Mouse (Mus musculus) liver, postnatal 0 days (tissue): Measurements from ENCODE around the gene Bpi. TPM values are rescaled to one million over a fixed set of nuclear protein-coding genes. Genes with fewer than 3 reads are reported as not detected.

Experiments used
- ATAC-seq: fragments of 200-750 bp; cut with Nextera tagmentation; 2 replicates; pipeline ENCODE4 v1.8.0; 2017; ENCODE audit warnings: mild to moderate bottlenecking, moderate library complexity
- DNase-seq: peaks from one replicate; pipeline ENCODE4 v3.0.0-alpha.2; 2016
- H3K27ac ChIP-seq: fragments of 300-500 bp; sonication (generic); 2 replicates; pipeline ENCODE4 v1.5.1; 2014; ENCODE audit warnings: antibody characterized with exemption, moderate library complexity, mild to moderate bottlenecking, low read depth
- H3K27me3 ChIP-seq: fragments of 300-500 bp; sonication (generic); 2 replicates; pipeline ENCODE4 v1.6.1; 2014; ENCODE audit warnings: low read length, control low read depth, mixed read lengths; ENCODE audit not compliant: insufficient read depth
- H3K36me3 ChIP-seq: fragments of 300-500 bp; sonication (generic); replicated peaks from 2 replicates; pipeline ENCODE4 v1.6.1; 2014; ENCODE audit warnings: mild to moderate bottlenecking, control low read depth, low read length, moderate library complexity, mixed read lengths; ENCODE audit not compliant: insufficient read depth
- H3K4me1 ChIP-seq: fragments of 300-500 bp; sonication (generic); 2 replicates; pipeline ENCODE4 v1.6.1; 2014; ENCODE audit warnings: antibody characterized with exemption, mild to moderate bottlenecking, control low read depth; ENCODE audit not compliant: insufficient read depth
- H3K4me2 ChIP-seq: fragments of 300-500 bp; sonication (generic); 2 replicates; pipeline ENCODE4 v1.6.1; 2014; ENCODE audit warnings: low read depth, mild to moderate bottlenecking, low read length, moderate library complexity, mixed read lengths
- H3K4me3 ChIP-seq: fragments of 300-500 bp; sonication (generic); 2 replicates; pipeline ENCODE4 v1.5.1; 2014; ENCODE audit warnings: low read depth, low read length
- H3K9ac ChIP-seq: fragments of 300-500 bp; sonication (generic); replicated peaks from 2 replicates; pipeline ENCODE4 v1.6.1; 2014; ENCODE audit warnings: mild to moderate bottlenecking, moderate library complexity
- H3K9me3 ChIP-seq: fragments of 300-500 bp; sonication (generic); 2 replicates; pipeline ENCODE4 v1.6.1; 2016; ENCODE audit warnings: mild to moderate bottlenecking, control low read depth, low read length, mixed read lengths
- CTCF ChIP-seq: sonication (generic); IDR thresholded peaks from 2 replicates; pipeline ENCODE4 v1.5.1; 2016; ENCODE audit warnings: antibody characterized with exemption, low read depth
- EP300 ChIP-seq: IDR thresholded peaks from 2 replicates; pipeline ENCODE4 v1.6.1; 2016; ENCODE audit warnings: antibody characterized with exemption, low read depth, mild to moderate bottlenecking
- WGBS: fragments of 180-500 bp; shearing (Covaris S2); extraction: QIAGEN DNeasy Blood & Tissue Kit; methylation state at CpG from one replicate; pipeline ENCODE4 v1.1.7; 2014; ENCODE audit not compliant: insufficient replicate concordance; 5-methylcytosine and 5-hydroxymethylcytosine counted together
- polyA plus RNA-seq: library from polyadenylated mRNA; unstranded; fragments of >200 nt; fragmentation: Nextera tagmentation; extraction: Ambion mirVana; gene quantifications from 2 replicates; pipeline ENCODE4 v1.2.1, GENCODE M21; 2015

Bpi gene
- polyA plus RNA-seq, 1 experiment from 2014 or later = not detected

DNA sequence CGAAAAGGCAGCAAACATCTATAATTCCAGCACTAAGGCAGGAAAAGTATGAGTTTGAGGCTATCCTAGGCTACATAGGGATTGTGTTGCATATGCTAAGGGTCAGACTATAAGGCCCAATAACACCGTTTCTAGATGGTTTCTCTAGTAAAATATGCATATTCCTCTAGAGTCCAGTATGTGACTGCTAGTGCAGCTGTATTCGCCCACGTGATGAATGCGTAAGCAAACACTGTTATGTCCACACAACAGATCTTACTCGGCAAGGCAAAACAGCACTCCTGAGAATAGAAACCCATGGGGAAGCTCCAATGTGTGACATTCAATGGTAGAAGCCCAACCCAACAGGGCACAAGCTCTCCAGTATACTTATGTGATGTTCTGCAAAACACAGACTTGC lies 10.0 kb upstream of the Bpi start:
- Histone ChIP-seq H3K4me1 (peaks cover 7% of the 10 kb centered on the region; the same call in 1 of the 2 replicates), H3K9ac (no peak overlapping the region), H3K4me2 (no peak overlapping the region), H3K27ac (no peak overlapping the region), H3K9me3 (no peaks in the 10 kb centered on the region), H3K27me3 (no peaks in the 10 kb centered on the region), H3K4me3 (no peak overlapping the region), H3K36me3 (no peaks in the 10 kb centered on the region)
- ATAC-seq = 0 out of 2 replicates have a peak, but pooled peaks have one; percentile 27
- WGBS = 58% methylated on average over 6 of the region's 6 CpGs
- no peak for TF ChIP-seq EP300
- no peak for TF ChIP-seq CTCF
- DNase-seq = no peak

- DNase-seq = peak; percentile 43
- Histone ChIP-seq H3K4me3 (no peak overlapping the region), H3K27ac (no peak overlapping the region), H3K4me1 (peaks cover 7% of the 10 kb centered on the region; the same call in 1 of the 2 replicates), H3K9me3 (no peaks in the 10 kb centered on the region), H3K4me2 (no peak overlapping the region), H3K9ac (no peak overlapping the region), H3K27me3 (no peaks in the 10 kb centered on the region), H3K36me3 (no peaks in the 10 kb centered on the region)
- WGBS = 28% methylated on average over 7 of the region's 7 CpGs
- 0 out of 2 replicates have a peak, but pooled peaks have one; percentile 23 for TF ChIP-seq EP300
- TF ChIP-seq CTCF = no peak
- peak; percentile 58 for ATAC-seq
Observed at GRCm38 (mm10) chr2:158248318-158248717, 9.6 kb upstream of the Bpi start.

GRCm38 (mm10) chr2:158250558-158250957 lies 7.3 kb upstream of the Bpi start:
- DNase-seq (no peak), ATAC-seq (no peak)
- Histone ChIP-seq H3K4me1 (peaks cover 7% of the 10 kb centered on the region; the same call in 1 of the 2 replicates), H3K36me3 (no peaks in the 10 kb centered on the region), H3K9me3 (no peaks in the 10 kb centered on the region), H3K4me3 (no peak overlapping the region), H3K9ac (no peak overlapping the region), H3K27ac (no peak overlapping the region), H3K4me2 (no peak overlapping the region), H3K27me3 (no peaks in the 10 kb centered on the region)
- TF ChIP-seq EP300 = no peak
- no peak for TF ChIP-seq CTCF
- 62% methylated on average over 4 of the region's 4 CpGs for WGBS

- no peak for ATAC-seq
Observed at GRCm38 (mm10) chr2:158253806-158254205, 4.1 kb upstream of the Bpi start.

GRCm38 (mm10) chr2:158256894-158257293 lies 1.0 kb upstream of the Bpi start:
- Histone ChIP-seq H3K4me3 (no peak overlapping the region), H3K4me2 (no peak overlapping the region), H3K4me1 (peaks cover 4% of the 10 kb centered on the region; the same call in 1 of the 2 replicates), H3K27me3 (no peaks in the 10 kb centered on the region), H3K27ac (no peak overlapping the region), H3K9me3 (no peaks in the 10 kb centered on the region), H3K36me3 (no peaks in the 10 kb centered on the region), H3K9ac (no peak overlapping the region)
- DNase-seq = no peak
- ATAC-seq = no peak
- WGBS = 32% methylated on average over 5 of the region's 5 CpGs
- TF ChIP-seq CTCF (no peak), EP300 (no peak)

More at GRCm38 (mm10) chr2:158253806-158254205, 4.1 kb upstream of the Bpi start:
- peaks cover 4% of the 10 kb centered on the region; the same call in 1 of the 2 replicates for H3K4me1 ChIP-seq
- no peak overlapping the region for H3K4me3 ChIP-seq
- H3K9ac ChIP-seq = no peak overlapping the region
- no peaks in the 10 kb centered on the region for H3K9me3 ChIP-seq
- 69% methylated on average over 5 of the region's 5 CpGs for WGBS
- H3K4me2 ChIP-seq = no peak overlapping the region
- no peak overlapping the region for H3K27ac ChIP-seq
- DNase-seq = no peak
- H3K36me3 ChIP-seq = no peaks in the 10 kb centered on the region
- H3K27me3 ChIP-seq = no peaks in the 10 kb centered on the region
- no peak for TF ChIP-seq CTCF
- no peak for TF ChIP-seq EP300

DNA sequence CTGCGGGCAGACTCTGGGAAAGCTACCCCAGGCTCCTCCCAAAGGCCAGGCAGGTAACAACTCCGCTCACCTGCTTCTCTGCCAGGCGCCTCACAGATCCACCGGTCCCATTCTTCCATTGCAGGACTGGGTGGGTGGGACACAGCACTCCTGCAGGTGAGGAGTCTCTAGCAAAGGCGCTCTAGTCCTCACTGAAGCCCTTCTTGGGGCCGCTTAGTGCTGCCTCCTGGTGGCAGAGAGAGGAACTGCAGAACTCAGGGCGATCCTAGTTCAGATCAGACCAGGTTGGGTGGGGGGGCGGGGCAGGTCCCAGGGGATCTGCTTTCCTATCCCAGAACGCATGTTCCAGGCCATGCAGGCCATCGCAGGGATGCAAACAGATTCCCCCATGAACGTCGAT lies 887 bp downstream of the Bpi start:
- H3K27me3 ChIP-seq = no peaks in the 10 kb centered on the region
- DNase-seq = peak; percentile 85
- TF ChIP-seq EP300 (no peak), CTCF (peak; percentile 86)
- no peaks in the 10 kb centered on the region for H3K36me3 ChIP-seq
- H3K27ac ChIP-seq = no peak overlapping the region
- peak overlapping the region; percentile 32; the same call in 1 of the 2 replicates for H3K4me2 ChIP-seq
- no peak overlapping the region for H3K9ac ChIP-seq
- H3K4me3 ChIP-seq = no peak overlapping the region
- ATAC-seq = peak; percentile 77
- peaks cover 4% of the 10 kb centered on the region; the same call in 1 of the 2 replicates for H3K4me1 ChIP-seq
- WGBS = 13% methylated on average over 12 of the region's 12 CpGs
- no peaks in the 10 kb centered on the region for H3K9me3 ChIP-seq

DNA sequence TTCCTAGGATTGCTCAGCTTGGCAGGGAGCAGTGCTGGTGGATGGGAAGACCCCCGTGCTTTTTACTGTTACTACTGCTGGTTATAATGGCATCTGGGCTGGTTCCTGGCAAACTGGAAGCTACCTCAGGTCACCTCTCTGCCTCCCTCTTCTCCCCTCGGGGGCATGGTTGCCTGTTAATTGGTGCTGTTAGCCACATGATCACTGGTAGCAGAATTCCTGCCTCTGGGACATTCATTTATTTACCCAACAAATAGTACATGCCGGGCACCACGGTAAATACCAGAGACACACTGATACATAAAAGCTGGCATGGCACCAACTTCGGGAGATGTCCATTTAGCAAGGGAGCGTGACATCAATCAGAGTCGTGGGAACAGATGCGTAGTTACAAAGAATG lies 1.6 kb downstream of the Bpi start:
- H3K27me3 ChIP-seq = no peaks in the 10 kb centered on the region
- no peaks in the 10 kb centered on the region for H3K36me3 ChIP-seq
- DNase-seq (no peak), ATAC-seq (no peak)
- no peak overlapping the region for H3K27ac ChIP-seq
- no peak overlapping the region for H3K4me2 ChIP-seq
- TF ChIP-seq CTCF = no peak
- TF ChIP-seq EP300 = no peak
- H3K4me1 ChIP-seq = peaks cover 4% of the 10 kb centered on the region; the same call in 1 of the 2 replicates
- H3K9ac ChIP-seq = no peak overlapping the region
- 69% methylated on average over 8 of the region's 8 CpGs for WGBS
- no peaks in the 10 kb centered on the region for H3K9me3 ChIP-seq
- H3K4me3 ChIP-seq = no peak overlapping the region
